Mouse (Mus musculus) myocyte (in vitro differentiated cells): Measurements from ENCODE around the gene Acsl3. TPM values are rescaled to one million over a fixed set of nuclear protein-coding genes. Genes with fewer than 3 reads are reported as not detected.

Experiments
- H3K27me3 ChIP-seq: one replicate; pipeline ENCODE4 v1.6.1; 2011; ENCODE audit not compliant: control insufficient read depth, insufficient read depth, insufficient read length
- H3K36me3 ChIP-seq: one replicate; pipeline ENCODE4 v1.6.1; 2011; ENCODE audit not compliant: control insufficient read depth, insufficient read depth
- H3K4me2 ChIP-seq: one replicate; pipeline ENCODE4 v1.6.1; 2011; ENCODE audit warnings: low read depth, control low read depth
- H3K4me3 ChIP-seq: one replicate; pipeline ENCODE4 v1.5.1; 2011; ENCODE audit warnings: mild to moderate bottlenecking, control low read depth, moderate library complexity
- H3K79me2 ChIP-seq: one replicate; pipeline ENCODE4 v1.6.1; 2011; ENCODE audit not compliant: control insufficient read depth, insufficient read depth
- H3ac ChIP-seq: one replicate; pipeline ENCODE4 v1.6.1; 2011; ENCODE audit not compliant: control insufficient read depth, insufficient read length
- CEBPB ChIP-seq: IDR thresholded peaks from 2 replicates; pipeline ENCODE4 v1.6.1; 2011; ENCODE audit warnings: mild to moderate bottlenecking, moderate library complexity; ENCODE audit not compliant: poor library complexity, insufficient read depth, severe bottlenecking
- E2F4 ChIP-seq: IDR thresholded peaks from one replicate; pipeline ENCODE4 v1.6.1; 2011; ENCODE audit warnings: mild to moderate bottlenecking, control low read depth, moderate library complexity; ENCODE audit not compliant: insufficient read depth
- MAX ChIP-seq: IDR thresholded peaks from one replicate; pipeline ENCODE4 v1.6.1; 2011; ENCODE audit warnings: low read depth, mild to moderate bottlenecking, control low read depth
- MYOD1 ChIP-seq, 3 experiments: IDR thresholded peaks; one replicate each; pipeline ENCODE4 v1.6.1; 2011; ENCODE audit warnings: control low read depth in 2 of 3, low read depth in 2 of 3, mild to moderate bottlenecking in 2 of 3, moderate library complexity in 1 of 3; ENCODE audit not compliant: insufficient read length in 2 of 3, control insufficient read depth in 1 of 3
- MYOG ChIP-seq, 3 experiments: IDR thresholded peaks; one replicate each; pipeline ENCODE4 v1.6.1; 2011; ENCODE audit warnings: control low read depth in 2 of 3, low read depth in 2 of 3, mild to moderate bottlenecking in 2 of 3; ENCODE audit not compliant: insufficient read length in 2 of 3, control insufficient read depth in 1 of 3, insufficient read depth in 1 of 3
- POLR2A ChIP-seq: IDR thresholded peaks from one replicate; pipeline ENCODE4 v1.6.1; 2011; ENCODE audit warnings: low read depth, mild to moderate bottlenecking, control low read depth, moderate library complexity; ENCODE audit not compliant: insufficient read length
- POLR2AphosphoS2 ChIP-seq: IDR thresholded peaks from one replicate; pipeline ENCODE4 v1.6.1; 2011; ENCODE audit warnings: low read depth, control low read depth; ENCODE audit not compliant: insufficient read length
- REST ChIP-seq: IDR thresholded peaks from one replicate; pipeline ENCODE4 v1.6.1; 2011; ENCODE audit warnings: mild to moderate bottlenecking, control low read depth, moderate library complexity; ENCODE audit not compliant: insufficient read depth, insufficient read length
- SRF ChIP-seq: IDR thresholded peaks from one replicate; pipeline ENCODE4 v1.6.1; 2011; ENCODE audit warnings: low read depth; ENCODE audit not compliant: control insufficient read depth, insufficient read length
- TCF12 ChIP-seq: IDR thresholded peaks from one replicate; pipeline ENCODE4 v1.6.1; 2011; ENCODE audit warnings: mild to moderate bottlenecking, control low read depth; ENCODE audit not compliant: poor library complexity, insufficient read depth, severe bottlenecking
- TCF3 ChIP-seq: IDR thresholded peaks from one replicate; pipeline ENCODE4 v1.6.1; 2011; ENCODE audit warnings: low read depth, control low read depth; ENCODE audit not compliant: insufficient read length
- USF1 ChIP-seq: IDR thresholded peaks from one replicate; pipeline ENCODE4 v1.6.1; 2011; ENCODE audit warnings: low read depth, mild to moderate bottlenecking, control low read depth, moderate library complexity
- polyA plus RNA-seq: library from polyadenylated mRNA; unstranded; fragments of >200 nt; fragmentation: generic; extraction: Trizol; gene quantifications from one replicate; pipeline ENCODE4 v1.2.1, GENCODE M21; 2012; ENCODE audit warnings: missing spikeins

Gene Acsl3
- polyA plus RNA-seq, 1 experiment, result 106 TPM

DNA sequence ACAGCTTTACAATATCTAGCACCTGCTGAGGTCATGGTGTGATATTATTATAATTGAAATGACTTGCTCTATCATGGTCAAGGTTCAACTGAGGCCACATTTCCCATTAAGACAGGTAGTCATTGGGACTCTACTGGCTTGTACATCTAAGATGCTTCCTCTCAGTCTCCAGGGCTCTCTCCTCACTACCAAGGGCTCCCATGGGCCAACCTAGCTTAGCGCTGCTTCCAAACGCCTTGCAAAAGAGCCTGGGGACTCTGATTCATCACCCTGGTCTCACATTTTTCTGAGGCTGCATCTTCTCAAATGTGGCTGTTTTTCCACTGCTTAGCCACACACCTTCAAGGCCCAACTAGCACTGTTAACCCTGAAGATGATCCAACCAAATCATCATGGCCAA is 33.3 kb upstream of the Acsl3 start:
- TF ChIP-seq REST (no peak), TCF3 (no peak), TCF12 (no peak), SRF (no peak), CEBPB (no peak), MYOG (IDR thresholded peaks at IDR 0.05; ENCODE audit: control insufficient read depth in 1 of 3, insufficient read depth in 1 of 3, insufficient read length in 2 of 3, low read depth in 2 of 3) (no peak)
- H3ac ChIP-seq, result no peak overlapping the region
- no peaks in the 10 kb centered on the region for H3K27me3 ChIP-seq
- H3K79me2 ChIP-seq, result no peaks in the 10 kb centered on the region
- no peak overlapping the region for H3K4me3 ChIP-seq
- no peak overlapping the region for H3K4me2 ChIP-seq
- H3K36me3 ChIP-seq, result no peaks in the 10 kb centered on the region

DNA sequence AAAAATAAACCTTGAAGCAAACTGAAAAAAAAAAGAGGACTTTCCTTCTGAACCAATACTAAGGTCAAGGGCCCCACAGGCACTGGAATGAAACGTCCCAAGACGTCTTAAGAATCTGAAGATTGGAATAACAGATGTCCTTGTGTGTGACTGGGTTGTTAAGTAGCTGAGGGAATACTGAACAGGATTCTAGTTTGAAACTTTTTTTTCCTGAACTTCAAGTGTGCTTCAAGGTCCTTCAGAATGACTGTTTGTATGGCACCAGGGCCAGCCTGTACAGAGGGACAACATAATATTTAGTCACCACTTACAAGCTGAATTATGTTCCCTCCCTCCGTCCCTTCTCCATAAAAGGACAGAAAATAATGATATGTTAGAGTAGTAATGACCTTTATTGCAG is 23.1 kb upstream of the Acsl3 start:
- no peak overlapping the region for H3K4me3 ChIP-seq
- TF ChIP-seq TCF12 (no peak), MYOD1 (IDR thresholded peaks at IDR 0.05; ENCODE audit: control insufficient read depth in 1 of 3, insufficient read length in 2 of 3, low read depth in 2 of 3) (no peak), CEBPB (no peak), MYOG (IDR thresholded peaks at IDR 0.05; ENCODE audit: control insufficient read depth in 1 of 3, insufficient read depth in 1 of 3, insufficient read length in 2 of 3, low read depth in 2 of 3) (no peak), E2F4 (no peak), TCF3 (no peak), SRF (no peak), USF1 (no peak), POLR2A (no peak)
- H3K36me3 ChIP-seq, result no peaks in the 10 kb centered on the region
- H3K27me3 ChIP-seq, result no peaks in the 10 kb centered on the region
- H3K79me2 ChIP-seq, result no peaks in the 10 kb centered on the region
- H3ac ChIP-seq, result no peak overlapping the region
- no peak overlapping the region for H3K4me2 ChIP-seq

DNA sequence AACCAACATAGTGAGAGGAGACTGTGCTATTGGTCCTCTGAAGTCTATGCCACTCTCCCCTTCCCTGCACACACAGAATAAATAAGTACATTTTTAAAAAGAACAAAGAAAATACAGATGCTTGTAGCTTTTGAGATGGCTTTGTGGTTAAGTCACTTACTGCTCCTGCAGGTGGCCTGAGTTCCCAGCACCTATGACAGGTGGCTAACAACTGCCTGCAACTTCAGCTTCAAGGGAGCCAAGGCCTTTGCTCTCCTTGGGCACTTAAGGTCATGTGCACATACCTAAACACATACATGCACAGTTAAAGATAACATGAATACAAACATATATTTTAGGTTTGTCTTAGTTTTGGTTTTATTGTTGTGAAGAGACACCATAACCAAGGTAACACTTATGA is 16.8 kb upstream of the Acsl3 start:
- Histone ChIP-seq H3ac (no peak overlapping the region), H3K4me3 (no peak overlapping the region), H3K79me2 (no peaks in the 10 kb centered on the region), H3K4me2 (no peak overlapping the region), H3K36me3 (no peaks in the 10 kb centered on the region), H3K27me3 (no peaks in the 10 kb centered on the region)
- TF ChIP-seq E2F4, result no peak
- no peak for TF ChIP-seq USF1
- no peak for TF ChIP-seq TCF3
- no peak for TF ChIP-seq CEBPB
- no peak for TF ChIP-seq SRF
- TF ChIP-seq REST, result no peak

DNA sequence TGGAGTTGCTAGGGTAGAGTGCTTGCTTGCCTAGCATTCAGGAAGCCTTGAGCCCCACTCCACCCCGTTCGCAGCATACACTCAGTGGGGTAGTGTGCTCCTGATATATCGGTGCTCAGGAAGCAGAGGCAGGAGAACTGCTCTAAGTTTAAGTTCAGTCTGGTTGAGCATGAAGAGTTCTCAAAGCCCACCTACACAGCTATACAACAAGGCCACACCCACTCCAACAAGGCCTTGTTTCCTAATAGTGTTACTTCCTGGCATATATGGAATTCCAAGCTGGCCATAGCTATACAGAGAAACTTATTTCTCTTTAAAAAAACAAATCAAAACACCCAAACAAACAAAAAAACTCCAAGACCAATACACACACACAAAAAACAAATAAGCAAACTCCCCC is 15.8 kb upstream of the Acsl3 start:
- no peaks in the 10 kb centered on the region for H3K79me2 ChIP-seq
- no peak for TF ChIP-seq MAX
- no peak for TF ChIP-seq MYOG (IDR thresholded peaks at IDR 0.05; ENCODE audit: control insufficient read depth in 1 of 3, insufficient read depth in 1 of 3, insufficient read length in 2 of 3, low read depth in 2 of 3)
- TF ChIP-seq CEBPB, result no peak
- TF ChIP-seq REST, result no peak
- no peak for TF ChIP-seq TCF12
- no peak for TF ChIP-seq SRF
- no peak for TF ChIP-seq POLR2A
- no peak for TF ChIP-seq E2F4
- no peak for TF ChIP-seq POLR2AphosphoS2
- no peak for TF ChIP-seq TCF3
- no peak for TF ChIP-seq USF1
- no peak for TF ChIP-seq MYOD1 (IDR thresholded peaks at IDR 0.05; ENCODE audit: control insufficient read depth in 1 of 3, insufficient read length in 2 of 3, low read depth in 2 of 3)
- no peak overlapping the region for H3K4me3 ChIP-seq
- H3K27me3 ChIP-seq, result no peaks in the 10 kb centered on the region
- no peak overlapping the region for H3ac ChIP-seq
- H3K4me2 ChIP-seq, result no peak overlapping the region
- no peaks in the 10 kb centered on the region for H3K36me3 ChIP-seq

DNA sequence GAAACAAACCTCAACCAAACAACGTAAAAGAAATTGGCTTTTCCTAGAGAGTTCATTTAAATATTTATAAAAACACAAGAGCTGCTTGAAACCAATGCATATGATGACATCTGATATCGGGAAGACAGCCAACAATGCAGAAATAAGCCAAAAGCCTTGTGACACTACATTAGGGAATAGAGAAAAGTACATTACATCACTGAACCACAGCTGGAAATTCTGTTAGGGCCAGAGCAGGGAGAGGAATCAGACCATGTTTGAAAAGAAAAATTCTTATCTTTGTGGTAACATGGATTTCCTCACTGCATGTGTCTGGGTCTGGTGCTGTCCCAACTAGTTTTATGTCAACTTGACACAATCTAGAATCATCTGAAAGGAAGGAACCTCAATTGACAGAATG is 15.4 kb upstream of the Acsl3 start:
- TF ChIP-seq REST, result no peak
- TF ChIP-seq POLR2A, result no peak
- TF ChIP-seq USF1, result no peak
- no peak for TF ChIP-seq CEBPB
- no peak for TF ChIP-seq SRF
- TF ChIP-seq MAX, result no peak
- TF ChIP-seq POLR2AphosphoS2, result no peak
- Histone ChIP-seq H3K4me3 (no peak overlapping the region), H3ac (no peak overlapping the region), H3K79me2 (no peaks in the 10 kb centered on the region), H3K27me3 (no peaks in the 10 kb centered on the region), H3K36me3 (no peaks in the 10 kb centered on the region), H3K4me2 (no peak overlapping the region)
